Mouse (Mus musculus): ENCODE measurements around the gene Pygo1. TPM values are rescaled to one million over a fixed set of nuclear protein-coding genes. Genes with fewer than 3 reads are reported as not detected.
A peak's percentile ranks its signal among the peaks of the same experiment; 100 is the strongest.

Pygo1 gene
- polyA plus RNA-seq, 1 experiment: not detected

DNA sequence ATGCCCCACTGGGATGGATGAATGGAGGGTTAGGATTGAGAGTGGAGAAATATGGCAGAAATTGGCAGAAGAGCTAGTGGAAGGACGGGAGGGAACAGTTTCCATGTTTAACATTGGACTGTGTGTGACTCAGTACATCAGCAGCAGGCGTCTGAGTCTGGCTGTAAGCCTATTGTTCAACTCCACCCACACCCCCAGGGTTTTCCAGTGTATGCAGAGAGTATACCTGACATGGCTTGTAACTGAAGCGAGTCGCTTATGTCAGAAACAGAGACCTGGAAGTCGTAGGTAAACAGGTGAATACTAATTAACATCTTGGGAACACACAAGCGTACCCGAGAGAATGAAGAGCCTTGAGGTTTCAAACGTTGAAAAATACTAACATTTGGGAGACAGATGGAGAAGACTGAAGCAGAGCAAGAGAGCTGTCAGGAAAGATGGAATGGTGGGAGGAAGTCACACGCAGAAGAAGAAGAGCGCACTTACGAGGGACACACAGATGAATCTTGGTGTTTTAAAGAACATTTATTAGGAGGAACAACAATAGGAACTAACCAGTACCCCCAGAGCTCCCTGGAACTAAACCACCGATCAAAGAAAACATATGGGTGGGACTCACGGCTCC, 5.8 kb downstream of the Pygo1 start:
- Histone ChIP-seq H3K4me1 (ENCODE audit: control insufficient read depth, insufficient read depth, low read length) (no peaks in the 10 kb centered on the region), H3K27ac (ENCODE audit: insufficient read depth, low read depth, low read length) (no peak overlapping the region), H3K4me3 (ENCODE audit: insufficient read depth, low read length) (no peak overlapping the region)
- TF ChIP-seq CTCF (IDR thresholded peaks at IDR 0.05; ENCODE audit: low read depth, low read length): no peak
- no peak for TF ChIP-seq POLR2A (IDR thresholded peaks at IDR 0.05; ENCODE audit: borderline replicate concordance, low read depth, low read length)

DNA sequence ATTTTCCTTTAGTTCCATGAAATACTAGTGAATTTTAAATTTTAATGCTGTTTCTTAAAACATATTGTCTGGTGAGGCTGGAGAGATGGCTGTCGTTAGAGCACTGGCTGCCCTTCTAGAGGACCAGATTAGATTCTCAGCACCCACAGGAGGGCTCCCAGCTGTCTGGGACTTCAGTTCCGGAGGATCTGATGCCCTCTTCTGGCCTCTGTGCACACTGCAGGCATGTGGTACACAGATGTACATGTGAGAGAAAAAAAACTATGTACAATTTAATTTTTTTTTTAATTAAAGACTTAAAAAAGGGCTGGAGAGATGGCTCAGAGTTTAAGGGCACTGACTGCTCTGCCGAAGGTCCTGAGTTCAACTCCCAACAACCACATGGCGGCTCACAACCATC, 9.9 kb downstream of the Pygo1 start:
- TF ChIP-seq POLR2A (IDR thresholded peaks at IDR 0.05; ENCODE audit: borderline replicate concordance, low read depth, low read length) (no peak), CTCF (IDR thresholded peaks at IDR 0.05; ENCODE audit: low read depth, low read length) (no peak)
- Histone ChIP-seq H3K4me3 (ENCODE audit: insufficient read depth, low read length) (no peak overlapping the region), H3K4me1 (ENCODE audit: control insufficient read depth, insufficient read depth, low read length) (no peaks in the 10 kb centered on the region), H3K27ac (ENCODE audit: insufficient read depth, low read depth, low read length) (no peak overlapping the region)

DNA sequence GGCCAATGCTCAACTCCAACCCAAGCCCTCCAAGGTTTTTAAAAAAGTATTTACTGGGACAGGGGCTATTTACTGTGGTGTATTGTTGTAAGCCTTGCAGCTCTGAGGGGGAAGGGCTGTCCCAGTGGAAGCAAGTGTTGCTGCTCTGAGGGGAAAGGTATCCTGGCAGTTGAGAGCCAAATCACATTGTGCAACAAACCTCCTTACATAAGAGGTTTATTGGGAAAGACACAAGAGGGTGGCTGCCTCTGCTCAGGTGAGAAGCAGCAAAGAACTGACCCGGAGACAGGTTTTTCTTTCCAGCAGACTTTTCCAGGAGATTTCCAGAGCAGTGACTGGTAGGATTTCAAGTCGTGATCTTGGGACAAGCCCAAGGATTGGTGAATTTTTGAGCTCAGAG, 10.9 kb downstream of the Pygo1 start:
- no peak for TF ChIP-seq CTCF (IDR thresholded peaks at IDR 0.05; ENCODE audit: low read depth, low read length)
- TF ChIP-seq POLR2A (IDR thresholded peaks at IDR 0.05; ENCODE audit: borderline replicate concordance, low read depth, low read length): no peak
- H3K27ac ChIP-seq (ENCODE audit: insufficient read depth, low read depth, low read length): no peak overlapping the region
- H3K4me1 ChIP-seq (ENCODE audit: control insufficient read depth, insufficient read depth, low read length): no peaks in the 10 kb centered on the region
- H3K4me3 ChIP-seq (ENCODE audit: insufficient read depth, low read length): no peak overlapping the region

DNA sequence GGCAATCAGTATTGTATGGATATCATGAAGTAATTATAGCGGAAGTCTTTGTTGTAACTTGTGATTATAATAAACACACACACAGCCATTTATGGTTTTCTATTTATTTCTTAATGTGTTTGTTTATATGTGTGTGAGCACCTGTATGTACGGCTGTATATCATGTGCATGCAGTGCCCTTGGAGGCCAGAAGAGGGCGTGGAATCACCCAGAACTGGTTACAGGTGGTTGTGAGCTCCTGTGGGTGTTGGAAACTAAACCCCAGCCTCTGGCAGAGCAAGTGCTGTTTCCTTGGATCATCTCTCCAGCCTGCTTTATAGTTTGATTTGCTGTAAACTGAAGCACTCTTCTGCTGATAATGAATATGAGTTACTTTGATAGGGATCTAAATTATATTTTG, 18.0 kb downstream of the Pygo1 start:
- no peak for TF ChIP-seq POLR2A (IDR thresholded peaks at IDR 0.05; ENCODE audit: borderline replicate concordance, low read depth, low read length)
- no peak for TF ChIP-seq CTCF (IDR thresholded peaks at IDR 0.05; ENCODE audit: low read depth, low read length)
- Histone ChIP-seq H3K4me3 (ENCODE audit: insufficient read depth, low read length) (no peak overlapping the region), H3K27ac (ENCODE audit: insufficient read depth, low read depth, low read length) (no peak overlapping the region), H3K4me1 (ENCODE audit: control insufficient read depth, insufficient read depth, low read length) (no peaks in the 10 kb centered on the region)

DNA sequence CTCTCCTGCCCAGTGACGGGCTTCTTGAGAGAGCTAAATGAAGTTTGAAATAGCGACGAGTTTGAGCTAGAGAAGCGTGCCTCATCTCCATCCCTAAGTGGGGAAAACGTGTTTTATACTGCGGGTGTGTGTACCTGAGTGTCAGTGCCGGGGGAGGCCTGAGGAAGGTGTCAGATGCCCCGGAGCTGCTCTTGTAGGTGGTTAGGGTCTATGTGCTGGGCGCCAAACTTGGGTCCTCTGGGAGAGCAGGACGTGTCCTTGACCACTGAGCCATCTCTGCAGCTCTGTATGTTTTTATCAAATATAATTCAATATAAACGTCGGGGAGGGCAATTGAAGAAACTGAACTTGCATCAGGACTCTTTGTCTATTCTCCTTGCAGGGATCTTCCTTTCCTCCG, 18.8 kb downstream of the Pygo1 start:
- no peak overlapping the region for H3K27ac ChIP-seq (ENCODE audit: insufficient read depth, low read depth, low read length)
- TF ChIP-seq POLR2A (IDR thresholded peaks at IDR 0.05; ENCODE audit: borderline replicate concordance, low read depth, low read length) (no peak), CTCF (IDR thresholded peaks at IDR 0.05; ENCODE audit: low read depth, low read length) (no peak)
- H3K4me3 ChIP-seq (ENCODE audit: insufficient read depth, low read length): no peak overlapping the region
- no peaks in the 10 kb centered on the region for H3K4me1 ChIP-seq (ENCODE audit: control insufficient read depth, insufficient read depth, low read length)

DNA sequence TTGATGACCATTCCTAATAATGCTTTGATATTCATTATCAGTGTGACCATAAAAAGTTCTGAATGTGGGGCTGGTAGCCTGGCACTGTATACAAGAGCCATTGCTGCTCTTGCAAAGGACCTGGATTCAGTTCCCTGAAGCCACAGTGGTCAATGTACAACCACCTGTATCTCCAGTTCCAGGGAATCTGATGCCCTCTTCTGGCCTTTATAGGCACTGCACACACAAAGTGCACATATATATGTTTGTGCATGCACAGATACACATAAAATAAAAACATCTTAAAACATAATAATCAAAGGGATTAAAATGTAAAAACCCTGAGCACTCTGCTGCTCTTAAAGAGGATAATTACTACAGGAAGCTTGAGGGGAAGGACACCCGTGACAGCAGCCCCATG, 21.6 kb downstream of the Pygo1 start:
- Histone ChIP-seq H3K4me3 (ENCODE audit: insufficient read depth, low read length) (no peak overlapping the region), H3K27ac (ENCODE audit: insufficient read depth, low read depth, low read length) (no peak overlapping the region), H3K4me1 (ENCODE audit: control insufficient read depth, insufficient read depth, low read length) (no peaks in the 10 kb centered on the region)
- TF ChIP-seq CTCF (IDR thresholded peaks at IDR 0.05; ENCODE audit: low read depth, low read length) (no peak), POLR2A (IDR thresholded peaks at IDR 0.05; ENCODE audit: borderline replicate concordance, low read depth, low read length) (no peak)

DNA sequence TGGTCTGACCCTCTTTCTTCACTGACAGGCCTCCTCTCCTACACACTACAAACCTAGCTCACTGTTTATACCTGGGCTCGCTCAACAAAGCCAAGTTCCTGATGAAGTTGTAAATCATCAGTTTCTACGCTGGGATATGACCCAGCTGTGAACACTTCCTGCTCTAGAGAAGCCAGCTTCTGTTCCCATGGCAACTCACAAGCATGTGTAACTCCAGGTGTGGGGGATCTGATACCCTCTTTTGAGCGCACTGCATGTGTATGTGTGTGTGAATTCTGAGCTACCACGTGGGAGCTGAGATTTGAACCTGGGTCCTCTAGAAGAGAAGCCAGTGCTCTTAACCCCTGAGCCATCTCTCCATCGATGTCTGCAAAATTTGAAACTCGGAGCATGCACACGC, 24.1 kb downstream of the Pygo1 start:
- no peak overlapping the region for H3K27ac ChIP-seq (ENCODE audit: insufficient read depth, low read depth, low read length)
- TF ChIP-seq POLR2A (IDR thresholded peaks at IDR 0.05; ENCODE audit: borderline replicate concordance, low read depth, low read length): no peak
- no peak for TF ChIP-seq CTCF (IDR thresholded peaks at IDR 0.05; ENCODE audit: low read depth, low read length)
- H3K4me3 ChIP-seq (ENCODE audit: insufficient read depth, low read length): no peak overlapping the region
- H3K4me1 ChIP-seq (ENCODE audit: control insufficient read depth, insufficient read depth, low read length): no peaks in the 10 kb centered on the region

DNA sequence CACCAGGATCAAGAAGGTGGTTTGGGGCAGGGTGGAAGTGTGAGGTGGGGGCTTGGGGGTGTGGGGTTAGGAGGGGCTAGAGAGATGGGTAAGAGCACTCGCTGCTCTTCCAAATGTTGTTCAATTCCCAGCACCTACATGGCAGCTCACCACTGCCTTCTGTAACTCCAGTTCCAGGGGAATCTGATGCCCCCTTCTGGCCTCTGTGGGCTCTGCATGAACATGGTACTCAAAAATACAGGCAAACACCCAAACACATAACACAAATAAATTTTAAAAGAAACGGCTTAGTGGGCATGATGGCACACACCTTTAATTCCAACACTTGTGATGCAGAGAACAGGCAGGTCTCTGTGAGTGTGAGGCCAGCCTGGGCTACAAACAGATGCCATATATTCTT, 29.3 kb downstream of the Pygo1 start:
- H3K4me3 ChIP-seq (ENCODE audit: insufficient read depth, low read length): no peak overlapping the region
- no peak overlapping the region for H3K27ac ChIP-seq (ENCODE audit: insufficient read depth, low read depth, low read length)
- TF ChIP-seq POLR2A (IDR thresholded peaks at IDR 0.05; ENCODE audit: borderline replicate concordance, low read depth, low read length) (no peak), CTCF (IDR thresholded peaks at IDR 0.05; ENCODE audit: low read depth, low read length) (no peak; the same call in 1 of the 2 replicates)
- H3K4me1 ChIP-seq (ENCODE audit: control insufficient read depth, insufficient read depth, low read length): peaks cover 4% of the 10 kb centered on the region

DNA sequence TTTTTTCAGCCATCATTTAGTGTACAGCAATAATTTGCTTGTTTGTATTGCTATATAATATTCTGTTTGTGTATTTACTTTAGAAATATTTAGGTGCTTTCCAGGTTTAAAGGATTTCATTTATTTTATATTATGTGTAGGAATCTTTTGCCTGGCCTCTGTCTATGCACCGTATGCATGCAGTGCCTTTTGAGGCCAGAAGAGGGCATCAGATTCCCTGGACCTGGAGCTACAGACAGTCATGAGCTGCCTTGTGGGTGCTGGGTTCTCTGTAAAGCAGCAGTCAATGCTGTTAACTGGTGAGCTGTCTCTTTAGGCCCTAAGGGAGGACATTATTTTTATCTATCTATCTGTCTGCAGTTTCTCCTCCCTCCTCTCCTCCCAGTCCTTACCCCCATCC, 30.1 kb downstream of the Pygo1 start:
- no peak overlapping the region for H3K27ac ChIP-seq (ENCODE audit: insufficient read depth, low read depth, low read length)
- no peak overlapping the region for H3K4me3 ChIP-seq (ENCODE audit: insufficient read depth, low read length)
- H3K4me1 ChIP-seq (ENCODE audit: control insufficient read depth, insufficient read depth, low read length): peaks cover 4% of the 10 kb centered on the region
- TF ChIP-seq CTCF (IDR thresholded peaks at IDR 0.05; ENCODE audit: low read depth, low read length) (peak; percentile 54), POLR2A (IDR thresholded peaks at IDR 0.05; ENCODE audit: borderline replicate concordance, low read depth, low read length) (no peak)

DNA sequence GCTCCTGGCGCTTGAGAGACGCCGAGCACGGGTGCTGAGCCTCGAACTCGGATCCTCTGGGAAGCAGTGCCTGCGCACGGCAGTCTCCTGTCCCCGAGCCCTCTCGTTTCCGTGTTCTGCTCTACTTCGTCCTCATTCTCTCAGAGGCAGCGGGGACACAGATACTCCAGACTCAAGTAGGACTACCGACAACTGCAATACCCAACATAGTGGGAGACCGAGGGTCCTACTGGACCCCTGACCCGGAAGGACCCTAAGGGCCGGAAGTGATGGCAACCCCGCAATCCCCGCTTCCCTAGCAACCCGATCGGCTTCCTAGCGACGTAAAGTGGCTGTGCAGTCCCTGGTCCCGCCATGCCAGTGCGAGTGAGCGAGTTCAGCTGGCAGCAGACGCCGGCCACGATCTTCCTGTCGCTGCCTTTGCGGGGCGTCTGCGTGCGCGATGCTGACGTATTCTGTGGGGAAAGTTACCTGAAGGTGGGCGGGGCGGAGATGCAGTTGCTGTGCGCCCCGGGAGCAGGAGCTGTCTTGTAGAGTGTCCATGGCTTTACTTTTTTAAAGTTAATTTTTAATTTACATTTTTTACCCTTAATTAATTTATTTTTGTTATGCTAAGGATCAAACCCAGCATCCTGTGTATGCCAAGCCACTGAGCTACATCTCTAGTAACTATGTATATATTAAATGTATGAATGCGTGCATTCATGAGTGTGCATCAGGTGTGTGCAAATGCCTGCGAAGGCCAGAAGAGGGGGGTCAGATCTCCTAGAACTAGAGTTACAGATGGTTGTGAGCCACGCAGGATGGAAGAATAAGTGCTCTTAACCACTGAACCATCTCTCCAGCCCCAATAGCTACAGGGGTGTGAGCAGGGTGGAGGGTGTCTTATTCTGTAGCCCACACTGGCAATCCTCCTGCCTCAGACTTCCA, 33.3 kb downstream of the Pygo1 start, which contains the start of the genes Dyx1c1 and Gm44503:
Gene Dyx1c1, plus strand, starts transcription at position 265 of the 930 bp plus-strand sequence.
Gene Gm44503, plus strand, starts transcription at position 332 of the 930 bp plus-strand sequence.
- no peak within 1 kb of the TSS; the same call in 1 of the 2 replicates for H3K27ac ChIP-seq (ENCODE audit: insufficient read depth, low read depth, low read length)
- no peak for TF ChIP-seq POLR2A (IDR thresholded peaks at IDR 0.05; ENCODE audit: borderline replicate concordance, low read depth, low read length)
- TF ChIP-seq CTCF (IDR thresholded peaks at IDR 0.05; ENCODE audit: low read depth, low read length): no peak
- peaks cover 8% of the 10 kb centered on the region for H3K4me1 ChIP-seq (ENCODE audit: control insufficient read depth, insufficient read depth, low read length)
- H3K4me3 ChIP-seq (ENCODE audit: insufficient read depth, low read length): peak within 1 kb of the TSS; percentile 67

Data from bone marrow macrophage, adult 2 months (primary cell).